Comparison of ENCODE assay signal across 20 mouse cellular contexts in genomic region chr6:29637397-29638373, GRCm38 (mm10). TPM values are rescaled to one million over a fixed set of nuclear protein-coding genes. Genes with fewer than 3 reads are reported as not detected.
A peak's percentile ranks its signal among the peaks of the same experiment; 100 is the strongest.
DNase-seq lines count a peak whose midpoint lies in the region; ATAC-seq and TF ChIP-seq lines count a peak whose summit lies in the region.
"Had no signal": no experiment of that assay in that cellular context is flagged by ENCODE, and none has a peak within 500 bp of the region (broad histone marks: within the 10 kb centered on the region; RNA-seq: fewer than 3 reads in every experiment).

No protein-coding gene starts in this region.

- H3K9me3 ChIP-seq in liver, embryonic 14.5 days (ENCODE audit: control insufficient read depth, low read length), result no peaks in the 10 kb centered on the region
- H3K9me3 ChIP-seq in liver, postnatal 0 days (ENCODE audit: low read length), result 0 out of 2 replicates have a peak, but pooled peaks cover 4% of the 10 kb centered on the region
- H3K9me3 ChIP-seq in ES-Bruce4 (replicated peaks; ENCODE audit: control insufficient read depth, insufficient read depth, low read length, poor library complexity, severe bottlenecking) (no peaks in the 10 kb centered on the region), MEL (replicated peaks; ENCODE audit: insufficient read depth, low read length) (no peaks in the 10 kb centered on the region)
- no peaks in the 10 kb centered on the region for H3K9me3 ChIP-seq in stomach, postnatal 0 days (ENCODE audit: control insufficient read depth, low read length)
- H3K9me3 ChIP-seq: embryonic facial prominence, embryonic 12.5 days; forebrain, embryonic 15.5 days; G1E; heart, embryonic 10.5 days; hindbrain, embryonic 13.5 days had no signal

- H3K27ac ChIP-seq in liver, embryonic 14.5 days, result no peak overlapping the region
- no peak overlapping the region for H3K27ac ChIP-seq in liver, postnatal 0 days (ENCODE audit: low read depth)
- H3K27ac ChIP-seq in ES-Bruce4 (ENCODE audit: insufficient read depth, low read length), result peak overlapping the region; percentile 85
- H3K27ac ChIP-seq in MEL (ENCODE audit: control insufficient read depth, low read depth, low read length), result no peak overlapping the region
- no peak overlapping the region for H3K27ac ChIP-seq in stomach, postnatal 0 days (replicated peaks)
- H3K27ac ChIP-seq: embryonic facial prominence, embryonic 12.5 days; forebrain, embryonic 15.5 days; heart, embryonic 10.5 days; hindbrain, embryonic 13.5 days; hindbrain, postnatal 0 days had no signal

- WGBS in liver, embryonic 14.5 days (ENCODE audit: insufficient replicate concordance), result 57% methylated on average over 3 of the region's 3 CpGs
- WGBS in liver, postnatal 0 days (ENCODE audit: insufficient replicate concordance), result 75% methylated on average over 3 of the region's 3 CpGs
- 71% methylated on average over 3 of the region's 3 CpGs for WGBS in stomach, postnatal 0 days

- no peak for TF ChIP-seq POLR2A in ES-Bruce4 (IDR thresholded peaks at IDR 0.05; ENCODE audit: insufficient read depth, low read length)
- TF ChIP-seq POLR2A in MEL (IDR thresholded peaks at IDR 0.05; ENCODE audit: control insufficient read depth in 1 of 2, insufficient read depth in 1 of 2, low read depth in 1 of 2, low read length in 2 of 2, poor library complexity in 1 of 2), result no peak

- H3K36me3 ChIP-seq in liver, embryonic 14.5 days (replicated peaks; ENCODE audit: control insufficient read depth, insufficient read depth, low read depth), result no peaks in the 10 kb centered on the region
- H3K36me3 ChIP-seq in liver, postnatal 0 days (replicated peaks; ENCODE audit: insufficient read depth, low read length), result no peaks in the 10 kb centered on the region
- H3K36me3 ChIP-seq in ES-Bruce4 (ENCODE audit: control insufficient read depth, insufficient read depth, low read length, poor library complexity, severe bottlenecking) (no peaks in the 10 kb centered on the region), MEL (ENCODE audit: control insufficient read depth in 1 of 2, insufficient read depth in 2 of 2, low read length in 2 of 2) (no peaks in the 10 kb centered on the region)
- H3K36me3 ChIP-seq in stomach, postnatal 0 days (ENCODE audit: control insufficient read depth, insufficient read depth, low read length), result no peaks in the 10 kb centered on the region
- H3K36me3 ChIP-seq: embryonic facial prominence, embryonic 12.5 days; forebrain, embryonic 15.5 days; G1E; heart, embryonic 10.5 days; hindbrain, embryonic 13.5 days had no signal

- TF ChIP-seq EP300 in liver, embryonic 14.5 days (IDR thresholded peaks at IDR 0.05; ENCODE audit: low read depth), result no peak
- TF ChIP-seq EP300 in liver, postnatal 0 days (IDR thresholded peaks at IDR 0.05; ENCODE audit: low read depth), result no peak
- TF ChIP-seq EP300 in ES-Bruce4 (IDR thresholded peaks at IDR 0.05; ENCODE audit: insufficient read depth, low read depth, low read length), result peak; percentile 81
- TF ChIP-seq EP300 in MEL (IDR thresholded peaks at IDR 0.05; ENCODE audit: low read depth in 1 of 2, low read length in 2 of 2), result no peak
- TF ChIP-seq EP300 in stomach, postnatal 0 days (optimal IDR thresholded peaks at IDR 0.05), result no peak

- H3K4me3 ChIP-seq in liver, embryonic 14.5 days (ENCODE audit: insufficient read depth in 1 of 2, low read depth in 2 of 2, low read length in 2 of 2), result no peak overlapping the region
- no peak overlapping the region for H3K4me3 ChIP-seq in liver, postnatal 0 days (ENCODE audit: low read depth, low read length)
- H3K4me3 ChIP-seq in ES-Bruce4 (ENCODE audit: low read depth, low read length), result no peak overlapping the region
- H3K4me3 ChIP-seq in MEL (ENCODE audit: control insufficient read depth in 1 of 2, insufficient read depth in 1 of 2, low read depth in 2 of 2, low read length in 2 of 2), result no peak overlapping the region
- H3K4me3 ChIP-seq in stomach, postnatal 0 days (ENCODE audit: low read depth, low read length), result no peak overlapping the region
- H3K4me3 ChIP-seq: embryonic facial prominence, embryonic 12.5 days; forebrain, embryonic 15.5 days; heart, embryonic 10.5 days; hindbrain, embryonic 13.5 days had no signal

- no peak overlapping the region for H3K4me2 ChIP-seq in liver, embryonic 14.5 days (ENCODE audit: low read depth)
- H3K4me2 ChIP-seq in liver, postnatal 0 days (ENCODE audit: low read depth, low read length), result no peak overlapping the region
- no peak overlapping the region for H3K4me2 ChIP-seq in stomach, postnatal 0 days (replicated peaks; ENCODE audit: low read depth)
- H3K4me2 ChIP-seq: embryonic facial prominence, embryonic 12.5 days; forebrain, embryonic 15.5 days; hindbrain, embryonic 13.5 days had no signal

- no peak overlapping the region for H3K9ac ChIP-seq in liver, embryonic 14.5 days (replicated peaks)
- no peak overlapping the region for H3K9ac ChIP-seq in liver, postnatal 0 days (replicated peaks)
- H3K9ac ChIP-seq in ES-Bruce4 (ENCODE audit: low read depth, poor library complexity, severe bottlenecking) (no peak overlapping the region), MEL (ENCODE audit: control insufficient read depth, low read depth, low read length, poor library complexity, severe bottlenecking) (no peak overlapping the region)
- no peak overlapping the region for H3K9ac ChIP-seq in stomach, postnatal 0 days (ENCODE audit: low read length)
- H3K9ac ChIP-seq: embryonic facial prominence, embryonic 12.5 days; forebrain, embryonic 15.5 days; hindbrain, embryonic 13.5 days had no signal

- H3K4me1 ChIP-seq in liver, embryonic 14.5 days (replicated peaks; ENCODE audit: control insufficient read depth in 2 of 2, insufficient read depth in 2 of 2, low read length in 1 of 2), result no peaks in the 10 kb centered on the region
- no peaks in the 10 kb centered on the region for H3K4me1 ChIP-seq in liver, postnatal 0 days (ENCODE audit: insufficient read depth)
- H3K4me1 ChIP-seq in ES-Bruce4 (ENCODE audit: control insufficient read depth, insufficient read depth, low read length) (peaks cover 2% of the 10 kb centered on the region), MEL (ENCODE audit: control insufficient read depth in 1 of 2, insufficient read depth in 2 of 2, low read length in 2 of 2) (no peaks in the 10 kb centered on the region; a peak in 1 of 4 replicates)
- no peaks in the 10 kb centered on the region for H3K4me1 ChIP-seq in stomach, postnatal 0 days (replicated peaks; ENCODE audit: control insufficient read depth, insufficient read depth)
- H3K4me1 ChIP-seq: embryonic facial prominence, embryonic 12.5 days; forebrain, embryonic 15.5 days had no signal

- H3K79me2 ChIP-seq in MEL (ENCODE audit: control insufficient read depth, insufficient read depth, low read length, poor library complexity), result no peaks in the 10 kb centered on the region

- TF ChIP-seq RAD21 in MEL (IDR thresholded peaks at IDR 0.05; ENCODE audit: low read depth, low read length), result no peak

- DNase-seq in liver, embryonic 14.5 days (ENCODE audit: low read depth in 3 of 3, low spot score in 3 of 3), result no peak
- DNase-seq in liver, postnatal 0 days, result no peak
- DNase-seq in MEL (ENCODE audit: low read depth, low spot score), result peak; percentile 23
- no peak for DNase-seq in stomach, postnatal 0 days (ENCODE audit: low spot score)
- DNase-seq in layer of hippocampus, adult 9-11 months, result no peak
- DNase-seq in spleen, postnatal 14 days (ENCODE audit: low spot score in 2 of 2), result no peak
- DNase-seq: adrenal gland, adult 8-10 months; cerebellum, adult 11-12 months; cerebellum, adult 9-10 months; cerebellum, postnatal 25 days; gastrocnemius, postnatal 36 days; heart, adult 18-20 months; heart, postnatal 10 days had no signal

- peaks cover 2% of the 10 kb centered on the region; the same call in 1 of the 2 replicates for H3K27me3 ChIP-seq in liver, embryonic 14.5 days (ENCODE audit: control insufficient read depth, insufficient read depth, low read length)
- 0 out of 2 replicates have a peak, but pooled peaks cover 4% of the 10 kb centered on the region for H3K27me3 ChIP-seq in liver, postnatal 0 days (ENCODE audit: insufficient read depth, low read length)
- no peaks in the 10 kb centered on the region for H3K27me3 ChIP-seq in ES-Bruce4 (ENCODE audit: control insufficient read depth, insufficient read depth, low read length, poor library complexity, severe bottlenecking)
- no peaks in the 10 kb centered on the region; a peak in 1 of 4 replicates for H3K27me3 ChIP-seq in MEL (ENCODE audit: control insufficient read depth in 1 of 2, insufficient read depth in 2 of 2, low read length in 2 of 2)
- no peaks in the 10 kb centered on the region for H3K27me3 ChIP-seq in stomach, postnatal 0 days (ENCODE audit: control insufficient read depth, insufficient read depth, low read length)
- H3K27me3 ChIP-seq: forebrain, embryonic 15.5 days had no signal

- no peak for ATAC-seq in liver, embryonic 14.5 days (ENCODE audit: insufficient read depth)
- ATAC-seq in liver, postnatal 0 days, result no peak
- no peak for ATAC-seq in stomach, postnatal 0 days (ENCODE audit: low FRiP score, low TSS enrichment)
- ATAC-seq: forebrain, embryonic 15.5 days; hindbrain, postnatal 0 days had no signal

- 0 out of 2 replicates have a peak, but pooled peaks have one; percentile 6 for TF ChIP-seq CTCF in liver, embryonic 14.5 days (IDR thresholded peaks at IDR 0.05; ENCODE audit: low read depth)
- TF ChIP-seq CTCF in liver, postnatal 0 days (IDR thresholded peaks at IDR 0.05; ENCODE audit: low read depth), result no peak
- no peak for TF ChIP-seq CTCF in ES-Bruce4 (IDR thresholded peaks at IDR 0.05; ENCODE audit: low read depth, low read length)
- no peak; a peak in 1 of 6 replicates for TF ChIP-seq CTCF in MEL (IDR thresholded peaks at IDR 0.05 in 2 of 3, conservative IDR thresholded peaks at IDR 0.05 in 1 of 3; ENCODE audit: control insufficient read depth in 1 of 3, insufficient read depth in 1 of 3, low read depth in 2 of 3, low read length in 3 of 3, poor library complexity in 1 of 3, severe bottlenecking in 1 of 3)
- TF ChIP-seq CTCF in stomach, postnatal 0 days (IDR thresholded peaks at IDR 0.05; ENCODE audit: low read depth), result 0 out of 2 replicates have a peak, but pooled peaks have one; percentile 6

RNA-seq across cellular contexts. Expression of gene Tnpo3, which starts 28.0 kb away (rescaled TPM):
- 20.6 and 27.8 TPM in 2 replicates for polyA plus RNA-seq in liver, embryonic 14.5 days (2012; rRNA removed)
- 30.5 and 36.4 TPM in 2 replicates for polyA plus RNA-seq in liver, embryonic 14.5 days (2014; fragmentation: Nextera tagmentation; extraction: Ambion mirVana)
- polyA plus RNA-seq in liver, postnatal 0 days (2015; fragmentation: Nextera tagmentation; extraction: Ambion mirVana), result 18.2 and 20.4 TPM in 2 replicates
- polyA plus RNA-seq in ES-Bruce4 (2011; ENCODE audit: insufficient read depth, insufficient read length, low read depth, missing spikeins), result 127 and 130 TPM in 2 replicates
- 64.9 and 71.5 TPM in 2 replicates for total RNA-seq in MEL (2012; rRNA removed)
- 100 to 1,000 TPM; 139 to 148 TPM for polyA plus RNA-seq in MEL (2012; ENCODE audit: insufficient read depth in 1 of 2, insufficient read length in 2 of 2, low read depth in 1 of 2, low replicate concordance in 2 of 2, missing spikeins in 1 of 2)
- 33.3 and 33.8 TPM in 2 replicates for polyA plus RNA-seq in stomach, postnatal 0 days (2015; fragmentation: Nextera tagmentation; extraction: Ambion mirVana)

RNA-seq across cellular contexts. Expression of gene Tspan33, which starts 56.3 kb away (rescaled TPM):
- 97.2 and 108 TPM in 2 replicates for polyA plus RNA-seq in liver, embryonic 14.5 days (2012; rRNA removed)
- 76.1 and 96.6 TPM in 2 replicates for polyA plus RNA-seq in liver, embryonic 14.5 days (2014; fragmentation: Nextera tagmentation; extraction: Ambion mirVana)
- 84.8 and 87.5 TPM in 2 replicates for polyA plus RNA-seq in liver, postnatal 0 days (2015; fragmentation: Nextera tagmentation; extraction: Ambion mirVana)
- polyA plus RNA-seq in ES-Bruce4 (2011; ENCODE audit: insufficient read depth, insufficient read length, low read depth, missing spikeins) (7.1 and 9.6 TPM in 2 replicates), MEL (2012; ENCODE audit: insufficient read depth in 1 of 2, insufficient read length in 2 of 2, low read depth in 1 of 2, low replicate concordance in 2 of 2, missing spikeins in 1 of 2) (10 to 100 TPM in 1 of 2 experiments, not detected in 1; 64.5 TPM)
- 20.6 and 41.7 TPM in 2 replicates for total RNA-seq in MEL (2012; rRNA removed)
- 4.0 and 4.4 TPM in 2 replicates for polyA plus RNA-seq in stomach, postnatal 0 days (2015; fragmentation: Nextera tagmentation; extraction: Ambion mirVana)

Comparison
In these comparisons a context has a peak if more than half of its experiments do, and no peak if none do; other contexts are left out.
1. CTCF ChIP-seq: peak in liver, embryonic 14.5 days (single experiment) and stomach, postnatal 0 days (single experiment); none in liver, postnatal 0 days (single experiment), ES-Bruce4 (single experiment) and MEL (0 of 3).